ENCODE assay signal across 8 mouse cellular contexts in genomic region chr2:26932473-26933303, GRCm38 (mm10). TPM values are rescaled to one million over a fixed set of nuclear protein-coding genes. Genes with fewer than 3 reads are reported as not detected.
DNase-seq lines count a peak whose midpoint lies in the region; ATAC-seq and TF ChIP-seq lines count a peak whose summit lies in the region.
"Had no signal": no experiment of that assay in that cellular context is flagged by ENCODE, and none has a peak within 500 bp of the region (broad histone marks: within the 10 kb centered on the region; RNA-seq: fewer than 3 reads in every experiment).

No protein-coding gene starts in this region.

- DNase-seq in urinary bladder, postnatal 14 days (ENCODE audit: low spot score): peak; percentile 29
- DNase-seq in urinary bladder, postnatal 4 days (ENCODE audit: low spot score in 2 of 2): no peak
- DNase-seq in cerebellum, adult 9-10 months: peak; percentile 62
- DNase-seq in limb, embryonic 11.5 days (ENCODE audit: low spot score): peak; percentile 54
- DNase-seq in midbrain, postnatal 0 days (ENCODE audit: low spot score): no peak

- no peak; the same call in none of the 2 replicates for ATAC-seq in heart, embryonic 16.5 days (replicated peaks; ENCODE audit: extremely low read depth, insufficient read depth, low FRiP score)
- no peak; the same call in none of the 2 replicates for ATAC-seq in limb, embryonic 11.5 days (ENCODE audit: insufficient number of reproducible peaks, low FRiP score, low TSS enrichment, low read depth)
- ATAC-seq in midbrain, postnatal 0 days (ENCODE audit: low FRiP score): peak; percentile 4; the same call in 1 of the 2 replicates
- no peak for ATAC-seq in monocyte, adult 5-6 weeks (replicated peaks; ENCODE audit: insufficient number of reproducible peaks, low FRiP score, low TSS enrichment, poor library complexity, severe bottlenecking)

- peak overlapping the region; percentile 87 for H3K4me2 ChIP-seq in heart, embryonic 16.5 days (ENCODE audit: low read depth, low read length)
- H3K4me2 ChIP-seq in limb, embryonic 11.5 days (ENCODE audit: low read depth, severe bottlenecking): peak overlapping the region; percentile 70
- peak overlapping the region; percentile 91 for H3K4me2 ChIP-seq in midbrain, postnatal 0 days (ENCODE audit: low read depth, low read length, poor library complexity, severe bottlenecking)

- TF ChIP-seq CTCF in midbrain, postnatal 0 days (IDR thresholded peaks at IDR 0.05): no peak

- peaks cover 13% of the 10 kb centered on the region for H3K36me3 ChIP-seq in heart, embryonic 16.5 days (ENCODE audit: control insufficient read depth, insufficient read depth)
- peaks cover 14% of the 10 kb centered on the region for H3K36me3 ChIP-seq in limb, embryonic 11.5 days (ENCODE audit: control insufficient read depth, insufficient read depth, low read length)
- H3K36me3 ChIP-seq in midbrain, postnatal 0 days (ENCODE audit: insufficient read depth, low read length): peaks cover 8% of the 10 kb centered on the region

- peak overlapping the region; percentile 99 for H3K4me3 ChIP-seq in heart, embryonic 16.5 days (ENCODE audit: low read length)
- H3K4me3 ChIP-seq in limb, embryonic 11.5 days (ENCODE audit: low read depth, low read length): peak overlapping the region; percentile 99
- H3K4me3 ChIP-seq in midbrain, postnatal 0 days (ENCODE audit: low read depth, low read length): peak overlapping the region; percentile 93

- H3K9ac ChIP-seq in heart, embryonic 16.5 days (ENCODE audit: low read length): peak overlapping the region; percentile 100
- peak overlapping the region; percentile 99 for H3K9ac ChIP-seq in limb, embryonic 11.5 days (ENCODE audit: low read length)
- H3K9ac ChIP-seq in midbrain, postnatal 0 days (replicated peaks; ENCODE audit: low read length, poor library complexity, severe bottlenecking): peak overlapping the region; percentile 96

- no peaks in the 10 kb centered on the region for H3K9me3 ChIP-seq in heart, embryonic 16.5 days (replicated peaks; ENCODE audit: control insufficient read depth, low read length)
- H3K9me3 ChIP-seq in limb, embryonic 11.5 days (ENCODE audit: control insufficient read depth, low read length): no peaks in the 10 kb centered on the region
- no peaks in the 10 kb centered on the region for H3K9me3 ChIP-seq in midbrain, postnatal 0 days (ENCODE audit: low read length)

- peaks cover 29% of the 10 kb centered on the region for H3K4me1 ChIP-seq in heart, embryonic 16.5 days (ENCODE audit: control insufficient read depth, insufficient read depth, low read length)
- H3K4me1 ChIP-seq in limb, embryonic 11.5 days (ENCODE audit: control insufficient read depth, insufficient read depth, low read length): peaks cover 7% of the 10 kb centered on the region; the same call in 1 of the 2 replicates
- H3K4me1 ChIP-seq in midbrain, postnatal 0 days (ENCODE audit: insufficient read depth, low read length): peaks cover 7% of the 10 kb centered on the region; the same call in 1 of the 2 replicates

- no peaks in the 10 kb centered on the region for H3K27me3 ChIP-seq in heart, embryonic 16.5 days (ENCODE audit: control insufficient read depth, insufficient read depth, low read length)
- no peaks in the 10 kb centered on the region for H3K27me3 ChIP-seq in limb, embryonic 11.5 days (ENCODE audit: control insufficient read depth, insufficient read depth, low read length)
- H3K27me3 ChIP-seq in midbrain, postnatal 0 days (ENCODE audit: insufficient read depth, low read length): no peaks in the 10 kb centered on the region

- under 1% methylated on average over 48 of the region's 49 CpGs for WGBS in heart, embryonic 16.5 days
- 2% methylated on average over 42 of the region's 49 CpGs for WGBS in limb, embryonic 11.5 days
- WGBS in midbrain, postnatal 0 days: 5% methylated on average over 29 of the region's 49 CpGs

- H3K27ac ChIP-seq in heart, embryonic 16.5 days (ENCODE audit: low read length): peak overlapping the region; percentile 95
- H3K27ac ChIP-seq in limb, embryonic 11.5 days (replicated peaks; ENCODE audit: low read depth, low read length): peak overlapping the region; percentile 79
- H3K27ac ChIP-seq in midbrain, postnatal 0 days (ENCODE audit: low read depth, low read length): peak overlapping the region; percentile 78

RNA-seq across cellular contexts. Expression of gene Surf4, which starts 1.0 kb away (rescaled TPM):
- 160 and 177 TPM in 2 replicates for polyA plus RNA-seq in heart, embryonic 16.5 days (2015; fragmentation: Nextera tagmentation; extraction: Ambion mirVana)
- polyA plus RNA-seq in limb, embryonic 11.5 days (2014; fragmentation: Nextera tagmentation; extraction: Ambion mirVana): 194 and 195 TPM in 2 replicates
- 108 and 120 TPM in 2 replicates for total RNA-seq in midbrain, postnatal 0 days (2014; rRNA removed)
- 101 and 102 TPM in 2 replicates for polyA plus RNA-seq in midbrain, postnatal 0 days (2015; fragmentation: Nextera tagmentation; extraction: Ambion mirVana)
- 69.0 to 90.1 TPM (median 80.5 TPM) in 3 replicates for total RNA-seq in monocyte, adult 5-6 weeks (2017)

RNA-seq across cellular contexts. Expression of gene Stkld1, which starts 1.2 kb away (rescaled TPM):
- polyA plus RNA-seq in heart, embryonic 16.5 days (2015; fragmentation: Nextera tagmentation; extraction: Ambion mirVana): 0.26 and 0.38 TPM in 2 replicates
- 0.08 TPM in 1 of 2 replicates, not detected in the other for polyA plus RNA-seq in limb, embryonic 11.5 days (2014; fragmentation: Nextera tagmentation; extraction: Ambion mirVana)
- total RNA-seq in midbrain, postnatal 0 days (2014; rRNA removed): 0.33 TPM in 1 of 2 replicates, not detected in the other
- polyA plus RNA-seq in midbrain, postnatal 0 days (2015; fragmentation: Nextera tagmentation; extraction: Ambion mirVana): 0.11 and 0.17 TPM in 2 replicates
- total RNA-seq in monocyte, adult 5-6 weeks (2017): not detected in 3 replicates
- total RNA-seq: gastrocnemius, postnatal 4 days had no signal

RNA-seq across cellular contexts. Expression of gene Surf1, which starts 16.4 kb away (rescaled TPM):
- polyA plus RNA-seq in heart, embryonic 16.5 days (2015; fragmentation: Nextera tagmentation; extraction: Ambion mirVana): 46.8 and 47.6 TPM in 2 replicates
- 45.0 and 47.8 TPM in 2 replicates for polyA plus RNA-seq in limb, embryonic 11.5 days (2014; fragmentation: Nextera tagmentation; extraction: Ambion mirVana)
- total RNA-seq in midbrain, postnatal 0 days (2014; rRNA removed): 59.7 and 78.8 TPM in 2 replicates
- polyA plus RNA-seq in midbrain, postnatal 0 days (2015; fragmentation: Nextera tagmentation; extraction: Ambion mirVana): 112 and 122 TPM in 2 replicates
- total RNA-seq in monocyte, adult 5-6 weeks (2017): 60.1 to 86.2 TPM (median 60.4 TPM) in 3 replicates

RNA-seq across cellular contexts. Expression of gene Surf2, which starts 16.5 kb away (rescaled TPM):
- 36.2 and 38.1 TPM in 2 replicates for polyA plus RNA-seq in heart, embryonic 16.5 days (2015; fragmentation: Nextera tagmentation; extraction: Ambion mirVana)
- polyA plus RNA-seq in limb, embryonic 11.5 days (2014; fragmentation: Nextera tagmentation; extraction: Ambion mirVana): 42.2 and 45.1 TPM in 2 replicates
- total RNA-seq in midbrain, postnatal 0 days (2014; rRNA removed): 27.5 and 30.0 TPM in 2 replicates
- polyA plus RNA-seq in midbrain, postnatal 0 days (2015; fragmentation: Nextera tagmentation; extraction: Ambion mirVana): 55.2 and 55.5 TPM in 2 replicates
- 42.5 to 69.7 TPM (median 48.7 TPM) in 3 replicates for total RNA-seq in monocyte, adult 5-6 weeks (2017)

RNA-seq across cellular contexts. Expression of gene Rpl7a, which starts 22.1 kb away (rescaled TPM):
- polyA plus RNA-seq in heart, embryonic 16.5 days (2015; fragmentation: Nextera tagmentation; extraction: Ambion mirVana): 287 and 336 TPM in 2 replicates
- polyA plus RNA-seq in limb, embryonic 11.5 days (2014; fragmentation: Nextera tagmentation; extraction: Ambion mirVana): 757 and 772 TPM in 2 replicates
- 910 and 1,034 TPM in 2 replicates for total RNA-seq in midbrain, postnatal 0 days (2014; rRNA removed)
- 411 and 433 TPM in 2 replicates for polyA plus RNA-seq in midbrain, postnatal 0 days (2015; fragmentation: Nextera tagmentation; extraction: Ambion mirVana)
- total RNA-seq in monocyte, adult 5-6 weeks (2017): 929 to 1,174 TPM (median 1,019 TPM) in 3 replicates

Comparison
In these comparisons a context has a peak if more than half of its experiments do, and no peak if none do; other contexts are left out.
1. DNase-seq: peak in urinary bladder, postnatal 14 days (single experiment), cerebellum, adult 9-10 months (single experiment) and limb, embryonic 11.5 days (single experiment); none in urinary bladder, postnatal 4 days (0 of 2) and midbrain, postnatal 0 days (single experiment).
2. Peak in every context shown above with its lines, with median percentiles within 50 percentile points of each other: H3K27ac ChIP-seq, H3K4me2 ChIP-seq, H3K4me3 ChIP-seq and H3K9ac ChIP-seq.